Mouse (Mus musculus): ENCODE measurements around the gene Gm10053. TPM values are rescaled to one million over a fixed set of nuclear protein-coding genes. Genes with fewer than 3 reads are reported as not detected.
"Not testable (repeated sequence)": the region's sequence is repeated elsewhere in the genome, so short reads cannot be mapped to it uniquely, and the experiment has no call there.

Gene Gm10053
- 210 and 231 TPM in 2 replicates for polyA plus RNA-seq (2016; fragmentation: Nextera tagmentation; extraction: Ambion mirVana)

GRCm38 (mm10) chr19:24875129-24875870, at the start of gene Gm10053:
Gene Gm10053 (plus strand): TSS chr19:24875686.
- not testable (repeated sequence) for H3K9ac ChIP-seq; ATAC-seq; H3K4me3 ChIP-seq; H3K27ac ChIP-seq; H3K9me3 ChIP-seq (replicated peaks); H3K4me2 ChIP-seq; H3K4me1 ChIP-seq; H3K36me3 ChIP-seq
- 63% methylated on average over 23 of the region's 26 CpGs for WGBS (ENCODE audit: insufficient replicate concordance)
- peaks cover 17% of the 10 kb centered on the region for H3K27me3 ChIP-seq (replicated peaks)

- no peak overlapping the region for H3K27ac ChIP-seq
- H3K9me3 ChIP-seq (replicated peaks), result no peaks in the 10 kb centered on the region
- H3K4me1 ChIP-seq, result no peaks in the 10 kb centered on the region
- no peak overlapping the region for H3K4me2 ChIP-seq
- no peak for ATAC-seq
- no peak overlapping the region for H3K4me3 ChIP-seq
- H3K9ac ChIP-seq, result no peak overlapping the region
- WGBS (ENCODE audit: insufficient replicate concordance), result 61% methylated on average over 3 of the region's 3 CpGs
- H3K27me3 ChIP-seq (replicated peaks), result peaks cover 3% of the 10 kb centered on the region; the same call in 1 of the 2 replicates
- H3K36me3 ChIP-seq, result no peaks in the 10 kb centered on the region
Observed at GRCm38 (mm10) chr19:24842080-24842479, 33.4 kb upstream of the Gm10053 start.

- no peaks in the 10 kb centered on the region for H3K4me1 ChIP-seq
- ATAC-seq, result no peak
- no peak overlapping the region for H3K4me3 ChIP-seq
- no peaks in the 10 kb centered on the region for H3K9me3 ChIP-seq (replicated peaks)
- H3K4me2 ChIP-seq, result no peak overlapping the region
- H3K27ac ChIP-seq, result no peak overlapping the region
- peaks cover 3% of the 10 kb centered on the region; the same call in 1 of the 2 replicates for H3K27me3 ChIP-seq (replicated peaks)
- WGBS (ENCODE audit: insufficient replicate concordance), result 54% methylated on average over 7 of the region's 7 CpGs
- H3K9ac ChIP-seq, result no peak overlapping the region
- no peaks in the 10 kb centered on the region for H3K36me3 ChIP-seq
Observed at GRCm38 (mm10) chr19:24845007-24845546, 30.4 kb upstream of the Gm10053 start.

GRCm38 (mm10) chr19:24848345-24848744, 27.1 kb upstream of the Gm10053 start:
- no peaks in the 10 kb centered on the region for H3K4me1 ChIP-seq
- no peak overlapping the region for H3K4me2 ChIP-seq
- no peaks in the 10 kb centered on the region for H3K9me3 ChIP-seq (replicated peaks)
- peaks cover 3% of the 10 kb centered on the region; the same call in 1 of the 2 replicates for H3K27me3 ChIP-seq (replicated peaks)
- no peak overlapping the region for H3K9ac ChIP-seq
- no peaks in the 10 kb centered on the region for H3K36me3 ChIP-seq
- no peak overlapping the region for H3K4me3 ChIP-seq
- no peak for ATAC-seq
- WGBS (ENCODE audit: insufficient replicate concordance), result 61% methylated on average over 7 of the region's 7 CpGs
- H3K27ac ChIP-seq, result no peak overlapping the region

GRCm38 (mm10) chr19:24848844-24849243, 26.6 kb upstream of the Gm10053 start:
- no peaks in the 10 kb centered on the region for H3K36me3 ChIP-seq
- ATAC-seq, result no peak
- 79% methylated on average over 2 of the region's 2 CpGs for WGBS (ENCODE audit: insufficient replicate concordance)
- H3K9ac ChIP-seq, result no peak overlapping the region
- H3K4me1 ChIP-seq, result no peaks in the 10 kb centered on the region
- H3K27me3 ChIP-seq (replicated peaks), result peaks cover 3% of the 10 kb centered on the region; the same call in 1 of the 2 replicates
- H3K27ac ChIP-seq, result no peak overlapping the region
- H3K4me3 ChIP-seq, result no peak overlapping the region
- no peak overlapping the region for H3K4me2 ChIP-seq
- H3K9me3 ChIP-seq (replicated peaks), result no peaks in the 10 kb centered on the region

GRCm38 (mm10) chr19:24851456-24852315, 23.8 kb upstream of the Gm10053 start:
- no peak overlapping the region for H3K4me2 ChIP-seq
- WGBS (ENCODE audit: insufficient replicate concordance), result 80% methylated on average over 21 of the region's 21 CpGs

GRCm38 (mm10) chr19:24861276-24861611, 14.2 kb upstream of the Gm10053 start:
- Histone ChIP-seq H3K4me3 (peak overlapping the region; percentile 43), H3K36me3 (no peaks in the 10 kb centered on the region), H3K9ac (0 out of 2 replicates have a peak overlapping the region, but pooled peaks have one; percentile 31), H3K9me3 (replicated peaks) (no peaks in the 10 kb centered on the region), H3K27me3 (replicated peaks) (peaks cover 41% of the 10 kb centered on the region), H3K4me2 (peak overlapping the region; percentile 57), H3K4me1 (0 out of 2 replicates have a peak, but pooled peaks cover 3% of the 10 kb centered on the region), H3K27ac (no peak overlapping the region)
- WGBS (ENCODE audit: insufficient replicate concordance), result 18% methylated on average over 13 of the region's 13 CpGs
- no peak for ATAC-seq

More at GRCm38 (mm10) chr19:24851456-24852315, 23.8 kb upstream of the Gm10053 start:
- no peaks in the 10 kb centered on the region for H3K4me1 ChIP-seq
- no peak overlapping the region for H3K27ac ChIP-seq
- no peak overlapping the region for H3K9ac ChIP-seq
- no peaks in the 10 kb centered on the region for H3K27me3 ChIP-seq (replicated peaks)
- H3K9me3 ChIP-seq (replicated peaks), result no peaks in the 10 kb centered on the region
- no peak for ATAC-seq
- H3K4me3 ChIP-seq, result no peak overlapping the region
- H3K36me3 ChIP-seq, result no peaks in the 10 kb centered on the region

GRCm38 (mm10) chr19:24861612-24862451, 13.7 kb upstream of the Gm10053 start, which contains the start of gene Pgm5:
Gene Pgm5 (minus strand): TSS chr19:24861855.
- Histone ChIP-seq H3K36me3 (no peaks in the 10 kb centered on the region), H3K27me3 (replicated peaks) (peaks cover 46% of the 10 kb centered on the region), H3K27ac (no peak within 1 kb of the TSS), H3K9me3 (replicated peaks) (no peaks in the 10 kb centered on the region), H3K4me3 (peak within 1 kb of the TSS; percentile 43), H3K9ac (0 out of 2 replicates have a peak within 1 kb of the TSS, but pooled peaks have one; percentile 31), H3K4me1 (0 out of 2 replicates have a peak, but pooled peaks cover 3% of the 10 kb centered on the region), H3K4me2 (peak within 1 kb of the TSS; percentile 57)
- no peak for ATAC-seq
- 2% methylated on average over 39 of the region's 39 CpGs for WGBS (ENCODE audit: insufficient replicate concordance)

GRCm38 (mm10) chr19:24865436-24865835, 10.1 kb upstream of the Gm10053 start:
- H3K27ac ChIP-seq, result no peak overlapping the region
- no peak overlapping the region for H3K4me3 ChIP-seq
- H3K36me3 ChIP-seq, result no peaks in the 10 kb centered on the region
- no peak overlapping the region for H3K4me2 ChIP-seq
- no peak overlapping the region for H3K9ac ChIP-seq
- ATAC-seq, result no peak
- no peaks in the 10 kb centered on the region for H3K9me3 ChIP-seq (replicated peaks)
- 0 out of 2 replicates have a peak, but pooled peaks cover 3% of the 10 kb centered on the region for H3K4me1 ChIP-seq
- H3K27me3 ChIP-seq (replicated peaks), result peaks cover 45% of the 10 kb centered on the region
- 65% methylated on average over 9 of the region's 9 CpGs for WGBS (ENCODE audit: insufficient replicate concordance)

- no peak for ATAC-seq
- H3K9me3 ChIP-seq (replicated peaks), result no peaks in the 10 kb centered on the region
- H3K27me3 ChIP-seq (replicated peaks), result peaks cover 29% of the 10 kb centered on the region
- no peak overlapping the region for H3K27ac ChIP-seq
- H3K36me3 ChIP-seq, result no peaks in the 10 kb centered on the region
- H3K9ac ChIP-seq, result no peak overlapping the region
- H3K4me3 ChIP-seq, result no peak overlapping the region
- peak overlapping the region; percentile 10; the same call in 1 of the 2 replicates for H3K4me2 ChIP-seq
- 24% methylated on average over 18 of the region's 18 CpGs for WGBS (ENCODE audit: insufficient replicate concordance)
- no peaks in the 10 kb centered on the region for H3K4me1 ChIP-seq
Observed at GRCm38 (mm10) chr19:24871037-24871635, 4.3 kb upstream of the Gm10053 start.

GRCm38 (mm10) chr19:24873873-24874272, 1.6 kb upstream of the Gm10053 start:
- Histone ChIP-seq H3K9me3 (replicated peaks) (no peaks in the 10 kb centered on the region), H3K4me3 (no peak overlapping the region), H3K4me1 (no peaks in the 10 kb centered on the region), H3K9ac (no peak overlapping the region), H3K4me2 (no peak overlapping the region), H3K36me3 (no peaks in the 10 kb centered on the region), H3K27me3 (replicated peaks) (peaks cover 19% of the 10 kb centered on the region), H3K27ac (no peak overlapping the region)
- no peak for ATAC-seq
- 47% methylated on average over 2 of the region's 2 CpGs for WGBS (ENCODE audit: insufficient replicate concordance)
